Mouse (Mus musculus) hindbrain, embryonic 14.5 days (tissue): ENCODE results near the gene Taf13. TPM values are rescaled to one million over a fixed set of nuclear protein-coding genes. Genes with fewer than 3 reads are reported as not detected.

Experiments
- ATAC-seq: fragments of 200-750 bp; cut with Nextera tagmentation; 2 replicates; pipeline ENCODE4 v1.8.0; 2017; ENCODE audit warnings: moderate number of reproducible peaks, mild to moderate bottlenecking, moderate TSS enrichment, moderate library complexity; ENCODE audit not compliant: low FRiP score
- DNase-seq: peaks from one replicate; pipeline ENCODE4 v3.0.0-alpha.2; 2015; ENCODE audit warnings: low spot score
- H3K27ac ChIP-seq: fragments of 300-500 bp; sonication (generic); 2 replicates; pipeline ENCODE4 v1.5.1; 2014; ENCODE audit warnings: mild to moderate bottlenecking, moderate library complexity
- H3K27me3 ChIP-seq: fragments of 300-500 bp; sonication (generic); 2 replicates; pipeline ENCODE4 v1.6.1; 2014; ENCODE audit warnings: mild to moderate bottlenecking, low read length, mixed read lengths; ENCODE audit not compliant: control insufficient read depth, insufficient read depth
- H3K36me3 ChIP-seq: fragments of 300-500 bp; sonication (generic); replicated peaks from 2 replicates; pipeline ENCODE4 v1.6.1; 2014; ENCODE audit not compliant: control insufficient read depth, insufficient read depth
- H3K4me1 ChIP-seq: fragments of 300-500 bp; sonication (generic); replicated peaks from 2 replicates; pipeline ENCODE4 v1.6.1; 2014; ENCODE audit warnings: antibody characterized with exemption, low read length, mixed read lengths; ENCODE audit not compliant: control insufficient read depth, insufficient read depth
- H3K4me2 ChIP-seq: fragments of 300-500 bp; sonication (generic); replicated peaks from 2 replicates; pipeline ENCODE4 v1.6.1; 2014; ENCODE audit warnings: mild to moderate bottlenecking, moderate library complexity
- H3K4me3 ChIP-seq: fragments of 300-500 bp; sonication (generic); replicated peaks from 2 replicates; pipeline ENCODE4 v1.5.1; 2014; ENCODE audit warnings: mild to moderate bottlenecking, low read length
- H3K9ac ChIP-seq: fragments of 300-500 bp; sonication (generic); 2 replicates; pipeline ENCODE4 v1.6.1; 2014
- H3K9me3 ChIP-seq: fragments of 300-500 bp; sonication (generic); 2 replicates; pipeline ENCODE4 v1.6.1; 2016; ENCODE audit warnings: low read length; ENCODE audit not compliant: control insufficient read depth
- WGBS: fragments of 180-500 bp; shearing (Covaris S2); extraction: QIAGEN DNeasy Blood & Tissue Kit; methylation state at CpG from one replicate; pipeline ENCODE4 v1.1.7; 2014; 5-methylcytosine and 5-hydroxymethylcytosine counted together
- polyA plus RNA-seq: library from polyadenylated mRNA; unstranded; fragments of >200 nt; fragmentation: Nextera tagmentation; extraction: Ambion mirVana; gene quantifications from 2 replicates; pipeline ENCODE4 v1.2.1, GENCODE M21; 2014

The Taf13 gene
- polyA plus RNA-seq, 1 experiment from 2014 or later: 41.0 TPM

- Histone ChIP-seq H3K27me3 (no peaks in the 10 kb centered on the region), H3K4me1 (0 out of 2 replicates have a peak, but pooled peaks cover 6% of the 10 kb centered on the region), H3K9ac (no peak overlapping the region), H3K9me3 (no peaks in the 10 kb centered on the region), H3K4me3 (no peak overlapping the region), H3K36me3 (no peaks in the 10 kb centered on the region), H3K4me2 (no peak overlapping the region), H3K27ac (no peak overlapping the region)
- WGBS: 87% methylated on average over 11 of the region's 11 CpGs
- no peak for DNase-seq
- no peak for ATAC-seq
Measured at GRCm38 (mm10) chr3:108542299-108542698, 29.2 kb upstream of the Taf13 start.

DNA sequence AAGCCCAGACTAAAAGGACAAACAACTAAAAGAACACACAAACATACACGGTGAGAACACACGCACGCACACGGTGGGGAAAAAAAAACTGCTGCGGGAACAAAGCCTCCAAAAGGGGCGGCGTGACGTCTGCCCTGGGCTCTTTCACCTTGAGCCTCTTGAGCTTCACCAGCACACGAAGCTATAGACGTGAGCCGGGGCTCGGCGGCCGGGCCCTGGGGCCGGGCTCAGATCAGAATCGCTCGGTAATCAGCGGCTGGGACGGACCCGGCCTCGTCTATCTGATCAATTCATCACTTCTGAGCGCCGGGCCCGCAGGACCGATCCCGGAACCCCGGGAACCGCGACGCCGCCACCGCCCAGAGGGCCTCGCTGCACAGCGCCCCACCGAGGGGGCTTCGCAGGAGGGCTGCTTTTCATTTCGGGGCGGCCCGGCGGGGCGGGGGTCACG lies 17.4 kb upstream of the Taf13 start:
- DNase-seq: peak; percentile 30

DNA sequence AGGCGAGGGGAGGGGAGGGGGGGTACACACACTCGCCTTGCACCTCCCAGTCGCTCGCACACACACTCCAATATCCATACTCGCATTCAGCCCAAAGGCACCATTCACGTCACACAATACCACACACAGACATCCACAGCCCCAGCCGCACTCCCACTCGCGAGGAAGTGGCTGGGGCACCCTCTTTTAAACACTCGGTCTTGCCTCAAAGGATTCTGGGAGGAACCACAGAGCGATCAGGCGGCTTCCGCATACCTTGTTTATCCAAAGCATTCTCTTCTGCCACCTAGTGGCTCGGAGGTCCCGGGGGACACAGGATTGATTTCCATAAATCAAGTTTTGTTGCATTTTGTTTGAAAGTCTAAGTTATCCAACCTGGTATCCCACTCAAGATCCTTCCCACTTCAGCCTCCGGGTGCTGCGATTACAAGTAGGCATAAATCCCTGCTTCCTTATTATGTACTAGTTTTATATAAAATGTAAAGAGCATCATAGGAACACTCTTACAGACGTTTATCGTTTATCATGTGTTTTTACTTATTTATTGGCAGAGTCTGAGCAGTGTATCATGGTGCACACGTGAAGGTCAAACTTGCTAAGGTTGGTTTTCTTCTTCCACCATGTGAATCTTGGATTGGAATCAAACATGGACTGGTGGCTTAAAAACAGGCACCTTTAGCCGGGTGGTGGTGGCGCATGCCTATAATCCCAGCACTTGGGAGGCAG lies 16.7 kb upstream of the Taf13 start:
- peak overlapping the region; percentile 94 for H3K27ac ChIP-seq
- 17% methylated on average over 22 of the region's 22 CpGs for WGBS
- peaks cover 31% of the 10 kb centered on the region for H3K36me3 ChIP-seq
- H3K9me3 ChIP-seq: no peaks in the 10 kb centered on the region
- DNase-seq (peak; percentile 98), ATAC-seq (peak; percentile 98)
- peaks cover 8% of the 10 kb centered on the region for H3K4me1 ChIP-seq
- no peaks in the 10 kb centered on the region for H3K27me3 ChIP-seq
- H3K4me2 ChIP-seq: peak overlapping the region; percentile 87
- peak overlapping the region; percentile 75 for H3K4me3 ChIP-seq
- H3K9ac ChIP-seq: peak overlapping the region; percentile 96

More for the DNA sequence above, 17.4 kb upstream of the Taf13 start:
- Histone ChIP-seq H3K27me3 (no peaks in the 10 kb centered on the region), H3K36me3 (peaks cover 25% of the 10 kb centered on the region), H3K9me3 (no peaks in the 10 kb centered on the region), H3K4me1 (peaks cover 8% of the 10 kb centered on the region), H3K4me3 (peak overlapping the region; percentile 75), H3K27ac (peak overlapping the region; percentile 94), H3K9ac (peak overlapping the region; percentile 96), H3K4me2 (peak overlapping the region; percentile 87)
- WGBS: under 1% methylated on average over 39 of the region's 42 CpGs
- ATAC-seq: peak; percentile 72

- Histone ChIP-seq H3K36me3 (peaks cover 35% of the 10 kb centered on the region), H3K9ac (no peak overlapping the region), H3K9me3 (no peaks in the 10 kb centered on the region), H3K4me2 (no peak overlapping the region), H3K4me3 (no peak overlapping the region), H3K27ac (no peak overlapping the region), H3K27me3 (no peaks in the 10 kb centered on the region), H3K4me1 (peaks cover 16% of the 10 kb centered on the region)
- no peak for DNase-seq
- WGBS: 94% methylated on average over 4 of the region's 4 CpGs
- no peak for ATAC-seq
Measured at GRCm38 (mm10) chr3:108557888-108558287, 13.6 kb upstream of the Taf13 start.

- ATAC-seq: peak; percentile 97
- DNase-seq: peak; percentile 100
- Histone ChIP-seq H3K4me2 (peak within 1 kb of the TSS; percentile 84), H3K9me3 (no peaks in the 10 kb centered on the region), H3K27ac (peak within 1 kb of the TSS; percentile 92), H3K36me3 (peaks cover 29% of the 10 kb centered on the region), H3K27me3 (no peaks in the 10 kb centered on the region), H3K4me1 (peaks cover 8% of the 10 kb centered on the region), H3K4me3 (peak within 1 kb of the TSS; percentile 62), H3K9ac (peak within 1 kb of the TSS; percentile 78)
- WGBS: under 1% methylated on average over 45 of the region's 45 CpGs
Measured at GRCm38 (mm10) chr3:108562133-108562730, 9.3 kb upstream of the Taf13 start, which contains the start of gene Tmem167b. Tmem167b (minus strand) TSS chr3:108562466.

DNA sequence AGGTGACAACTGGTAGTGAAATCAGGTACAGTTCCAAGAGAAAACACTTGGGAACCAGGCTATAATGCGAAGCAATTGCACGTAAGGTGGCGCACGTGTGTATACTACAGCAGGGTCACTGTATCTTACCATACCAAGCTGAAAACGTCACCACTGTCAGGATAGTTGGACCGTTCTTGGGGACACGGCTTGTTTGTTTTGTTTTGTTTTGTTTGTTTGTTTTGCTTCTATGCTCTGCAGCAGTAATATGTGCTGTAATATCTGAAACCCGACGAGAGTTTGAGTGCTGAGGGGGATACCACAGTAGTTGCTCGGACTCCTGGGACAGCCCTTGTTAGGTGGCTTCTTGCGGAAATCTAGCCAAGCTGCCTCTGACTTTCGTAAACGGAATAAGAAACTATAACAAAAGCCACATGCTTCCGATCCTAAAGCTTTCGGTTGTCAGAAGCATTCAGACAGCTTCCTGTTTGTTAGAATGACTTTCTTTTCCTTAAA lies 8.7 kb upstream of the Taf13 start:
- Histone ChIP-seq H3K4me2 (peak overlapping the region; percentile 84), H3K4me3 (peak overlapping the region; percentile 62), H3K9me3 (no peaks in the 10 kb centered on the region), H3K4me1 (peaks cover 8% of the 10 kb centered on the region), H3K9ac (peak overlapping the region; percentile 49), H3K27ac (peak overlapping the region; percentile 92), H3K27me3 (no peaks in the 10 kb centered on the region), H3K36me3 (peaks cover 24% of the 10 kb centered on the region)
- ATAC-seq (peak; percentile 61), DNase-seq (no peak)
- WGBS: 13% methylated on average over 15 of the region's 15 CpGs

- peak; percentile 91 for DNase-seq
- Histone ChIP-seq H3K27me3 (no peaks in the 10 kb centered on the region), H3K36me3 (peaks cover 19% of the 10 kb centered on the region), H3K4me2 (peak overlapping the region; percentile 84), H3K9me3 (no peaks in the 10 kb centered on the region), H3K4me1 (peaks cover 8% of the 10 kb centered on the region), H3K4me3 (peak overlapping the region; percentile 62), H3K9ac (peak overlapping the region; percentile 49; the same call in 1 of the 2 replicates), H3K27ac (peak overlapping the region; percentile 92)
- ATAC-seq: 0 out of 2 replicates have a peak, but pooled peaks have one; percentile 5
- 12% methylated on average over 4 of the region's 4 CpGs for WGBS
Measured at GRCm38 (mm10) chr3:108563309-108563708, 8.2 kb upstream of the Taf13 start.

GRCm38 (mm10) chr3:108567990-108568877 lies 3.3 kb upstream of the Taf13 start:
- H3K36me3 ChIP-seq: no peaks in the 10 kb centered on the region
- H3K4me3 ChIP-seq: no peak overlapping the region
- 8% methylated on average over 15 of the region's 15 CpGs for WGBS
- no peak overlapping the region for H3K9ac ChIP-seq
- DNase-seq: peak; percentile 50
- no peak overlapping the region for H3K4me2 ChIP-seq
- H3K4me1 ChIP-seq: peaks cover 13% of the 10 kb centered on the region
- ATAC-seq: peak; percentile 12; the same call in 1 of the 2 replicates
- no peaks in the 10 kb centered on the region for H3K27me3 ChIP-seq
- H3K27ac ChIP-seq: peak overlapping the region; percentile 8; the same call in 1 of the 2 replicates
- no peaks in the 10 kb centered on the region for H3K9me3 ChIP-seq
